Mouse (Mus musculus) embryonic facial prominence, embryonic 12.5 days (tissue): ENCODE measurements at regions not wholly inside any gene's neighbourhood (a gene's known extent, or its start where the extent isn't known, plus 50 kb on each side); places are given as distances from the start of the nearest gene placed in this dataset.

Experiments
- ATAC-seq: fragments of 200-750 bp; cut with Nextera tagmentation; 2 replicates; pipeline ENCODE4 v1.8.0; 2017; ENCODE audit not compliant: insufficient number of reproducible peaks, insufficient read depth, low FRiP score, low TSS enrichment
- H3K27ac ChIP-seq: fragments of 300-500 bp; sonication (generic); 2 replicates; pipeline ENCODE4 v1.5.1; 2016; ENCODE audit warnings: mild to moderate bottlenecking
- H3K27me3 ChIP-seq: fragments of 300-500 bp; sonication (generic); 2 replicates; pipeline ENCODE4 v1.6.1; 2016; ENCODE audit warnings: mild to moderate bottlenecking, moderate library complexity
- H3K36me3 ChIP-seq: fragments of 300-500 bp; sonication (generic); 2 replicates; pipeline ENCODE4 v1.6.1; 2016; ENCODE audit warnings: mild to moderate bottlenecking
- H3K4me1 ChIP-seq: fragments of 300-500 bp; sonication (generic); 2 replicates; pipeline ENCODE4 v1.6.1; 2016
- H3K4me2 ChIP-seq: fragments of 300-500 bp; sonication (generic); replicated peaks from 2 replicates; pipeline ENCODE4 v1.6.1; 2016; ENCODE audit warnings: mild to moderate bottlenecking, moderate library complexity
- H3K4me3 ChIP-seq: fragments of 300-500 bp; sonication (generic); 2 replicates; pipeline ENCODE4 v1.5.1; 2016; ENCODE audit warnings: mild to moderate bottlenecking
- H3K9ac ChIP-seq: fragments of 300-500 bp; sonication (generic); 2 replicates; pipeline ENCODE4 v1.6.1; 2016; ENCODE audit warnings: mild to moderate bottlenecking, moderate library complexity
- H3K9me3 ChIP-seq: fragments of 300-500 bp; sonication (generic); 2 replicates; pipeline ENCODE4 v1.6.1; 2016; ENCODE audit warnings: mild to moderate bottlenecking, moderate library complexity
- WGBS: fragments of 180-500 bp; shearing (Covaris S2); methylation state at CpG from one replicate; pipeline ENCODE4 v1.1.7; 2016; 5-methylcytosine and 5-hydroxymethylcytosine counted together

DNA sequence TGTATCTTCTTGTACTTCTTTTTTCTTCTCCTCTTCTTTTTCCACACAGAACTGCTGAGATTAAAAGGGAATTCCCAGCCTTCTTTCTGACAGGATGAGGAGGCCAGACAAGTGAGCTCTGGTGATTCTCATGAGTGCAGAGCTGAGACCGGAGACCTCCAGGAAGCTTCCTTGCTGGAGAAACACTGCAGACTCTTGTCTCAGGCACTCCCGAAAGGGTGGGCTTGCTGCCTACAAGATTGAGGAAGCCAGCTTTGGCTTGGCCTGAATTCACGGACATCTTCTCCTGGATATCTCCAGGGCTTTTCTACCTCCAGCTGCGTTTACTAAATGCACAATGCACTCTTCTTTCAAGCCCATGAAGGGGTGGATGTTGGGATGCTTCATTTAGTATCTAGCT lies 226.0 kb downstream of the Csl start:
- Histone ChIP-seq H3K4me2 (no peak overlapping the region), H3K4me3 (no peak overlapping the region), H3K27me3 (no peaks in the 10 kb centered on the region), H3K9ac (no peak overlapping the region), H3K27ac (no peak overlapping the region), H3K9me3 (no peaks in the 10 kb centered on the region), H3K4me1 (0 out of 2 replicates have a peak, but pooled peaks cover 4% of the 10 kb centered on the region), H3K36me3 (no peaks in the 10 kb centered on the region)
- ATAC-seq = no peak
- WGBS = 58% methylated on average over 4 of the region's 4 CpGs

- no peak overlapping the region for H3K4me3 ChIP-seq
- H3K9me3 ChIP-seq = no peaks in the 10 kb centered on the region
- no peaks in the 10 kb centered on the region for H3K27me3 ChIP-seq
- no peaks in the 10 kb centered on the region for H3K36me3 ChIP-seq
- H3K27ac ChIP-seq = no peak overlapping the region
- no peak for ATAC-seq
- whole genome bisulfite sequencing = 70% methylated on average over 7 of the region's 7 CpGs
- no peak overlapping the region for H3K4me2 ChIP-seq
- 0 out of 2 replicates have a peak, but pooled peaks cover 4% of the 10 kb centered on the region for H3K4me1 ChIP-seq
- H3K9ac ChIP-seq = no peak overlapping the region
These were observed 225.2 kb downstream of the Csl start for GRCm38 (mm10) chr10:99534237-99534636.

DNA sequence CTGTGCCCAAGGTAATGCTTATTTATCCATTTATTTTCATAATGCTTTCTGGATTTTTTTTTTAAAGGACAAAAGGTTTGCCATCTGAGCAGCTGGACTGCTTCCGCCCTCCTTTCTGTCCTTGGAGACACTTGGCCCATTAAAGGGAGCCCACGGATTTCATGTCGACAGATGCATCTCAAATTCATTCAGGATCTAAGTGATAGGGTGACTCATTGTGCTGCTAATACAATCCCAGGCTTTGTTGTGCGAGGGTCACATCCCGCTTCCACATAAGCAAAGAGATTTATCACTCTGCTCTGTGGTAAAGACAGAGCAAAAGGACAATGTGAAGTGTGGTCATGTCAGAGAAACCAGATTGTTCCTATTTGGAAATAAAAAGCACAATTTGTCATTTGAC lies 220.8 kb downstream of the Csl start:
- ATAC-seq = no peak
- H3K4me1 ChIP-seq = no peaks in the 10 kb centered on the region
- H3K27me3 ChIP-seq = no peaks in the 10 kb centered on the region
- H3K9ac ChIP-seq = no peak overlapping the region
- 60% methylated on average over 5 of the region's 5 CpGs for WGBS
- no peak overlapping the region for H3K4me3 ChIP-seq
- H3K4me2 ChIP-seq = no peak overlapping the region
- H3K36me3 ChIP-seq = no peaks in the 10 kb centered on the region
- no peaks in the 10 kb centered on the region for H3K9me3 ChIP-seq
- no peak overlapping the region for H3K27ac ChIP-seq

DNA sequence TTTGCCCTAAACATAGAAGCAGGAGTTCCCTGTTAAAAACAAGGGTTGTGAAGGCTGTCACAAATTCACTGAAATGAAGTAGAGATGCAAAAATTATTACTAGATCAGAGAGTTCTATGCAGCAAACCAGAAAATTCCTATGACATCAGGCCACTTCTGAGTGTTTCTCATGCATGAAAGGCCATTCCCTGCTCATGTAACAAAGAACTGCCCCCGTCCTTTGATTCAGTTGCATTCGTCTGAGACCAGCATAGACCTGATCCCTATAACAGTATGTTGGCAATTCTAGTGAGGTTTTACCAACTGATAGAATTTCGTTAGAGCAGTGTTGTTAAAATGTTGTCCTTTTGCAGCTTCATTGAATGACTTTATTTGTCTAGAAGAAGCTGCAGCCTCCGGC lies 207.1 kb downstream of the Csl start:
- H3K27me3 ChIP-seq = no peaks in the 10 kb centered on the region
- H3K9me3 ChIP-seq = no peaks in the 10 kb centered on the region
- WGBS = 66% methylated on average over 4 of the region's 4 CpGs
- no peak for ATAC-seq
- H3K4me2 ChIP-seq = no peak overlapping the region
- H3K4me1 ChIP-seq = peaks cover 10% of the 10 kb centered on the region; the same call in 1 of the 2 replicates
- H3K9ac ChIP-seq = no peak overlapping the region
- H3K4me3 ChIP-seq = no peak overlapping the region
- no peaks in the 10 kb centered on the region for H3K36me3 ChIP-seq
- no peak overlapping the region for H3K27ac ChIP-seq

- WGBS = 67% methylated on average over 12 of the region's 12 CpGs
- no peaks in the 10 kb centered on the region for H3K27me3 ChIP-seq
- no peaks in the 10 kb centered on the region for H3K36me3 ChIP-seq
- H3K4me3 ChIP-seq = no peak overlapping the region
- H3K27ac ChIP-seq = no peak overlapping the region
- no peaks in the 10 kb centered on the region for H3K9me3 ChIP-seq
- no peak overlapping the region for H3K9ac ChIP-seq
- H3K4me2 ChIP-seq = no peak overlapping the region
- ATAC-seq = no peak
- H3K4me1 ChIP-seq = peaks cover 10% of the 10 kb centered on the region; the same call in 1 of the 2 replicates
These were observed 206.5 kb downstream of the Csl start for GRCm38 (mm10) chr10:99552836-99553540.

DNA sequence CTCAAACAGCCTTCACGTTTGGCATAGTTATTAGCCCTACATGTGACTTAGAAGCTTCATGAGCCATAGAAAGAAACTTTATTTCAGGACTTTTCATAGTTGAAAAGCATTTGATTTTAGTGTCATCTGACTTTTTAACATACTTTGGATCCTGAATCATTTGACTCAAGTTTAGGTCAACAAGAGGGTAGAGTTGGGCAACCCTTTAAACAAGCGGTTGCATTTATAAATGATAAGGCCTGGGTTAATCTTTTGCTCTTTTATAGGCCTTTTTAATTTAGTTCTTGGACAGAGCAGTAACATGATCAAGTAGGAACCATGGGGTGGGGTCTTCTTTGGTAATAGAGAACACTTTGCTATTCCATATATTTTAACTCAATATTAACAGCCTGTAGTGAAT lies 204.4 kb downstream of the Csl start:
- Histone ChIP-seq H3K9me3 (no peaks in the 10 kb centered on the region), H3K36me3 (no peaks in the 10 kb centered on the region), H3K27me3 (no peaks in the 10 kb centered on the region), H3K27ac (no peak overlapping the region), H3K4me2 (no peak overlapping the region), H3K4me1 (peaks cover 10% of the 10 kb centered on the region; the same call in 1 of the 2 replicates), H3K4me3 (no peak overlapping the region), H3K9ac (no peak overlapping the region)
- ATAC-seq = no peak
- WGBS = 85% methylated on average over 2 of the region's 2 CpGs

DNA sequence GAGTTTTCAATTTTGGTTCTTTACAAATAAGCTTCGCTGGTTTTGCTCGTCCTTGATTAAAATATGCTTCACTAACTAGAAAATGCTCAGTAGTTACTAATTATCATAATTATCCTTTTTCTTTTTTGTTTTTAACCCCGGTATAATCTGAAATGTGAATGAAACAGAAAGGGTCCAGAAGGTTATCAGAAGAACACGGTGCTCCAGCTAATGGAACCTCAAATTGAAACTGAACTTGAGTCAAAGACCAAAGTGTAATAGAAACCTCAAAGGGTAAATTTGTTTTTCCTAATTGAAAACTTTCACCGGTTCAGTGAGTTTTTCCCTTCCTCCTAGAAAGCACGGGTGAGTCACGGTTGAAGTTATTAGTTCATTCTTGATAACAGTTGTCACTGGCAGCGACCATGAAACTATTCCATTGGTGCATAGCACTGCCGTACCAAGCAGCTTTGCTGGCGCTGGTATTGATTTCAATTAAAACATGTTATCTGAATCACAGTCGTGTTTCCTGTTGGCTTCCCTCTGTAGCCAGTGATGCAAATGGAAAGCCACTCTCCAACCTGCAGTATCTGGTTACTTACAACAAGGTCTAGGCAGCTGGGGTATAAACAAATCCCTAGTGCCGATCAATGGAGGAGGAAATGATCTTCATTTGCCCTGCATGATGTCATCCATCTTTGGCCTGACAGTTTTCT lies 203.7 kb downstream of the Csl start:
- WGBS = 33% methylated on average over 12 of the region's 12 CpGs
- H3K4me1 ChIP-seq = peaks cover 10% of the 10 kb centered on the region; the same call in 1 of the 2 replicates
- ATAC-seq = 0 out of 2 replicates have a peak, but pooled peaks have one; percentile 76
- no peak overlapping the region for H3K27ac ChIP-seq
- H3K27me3 ChIP-seq = no peaks in the 10 kb centered on the region
- no peaks in the 10 kb centered on the region for H3K9me3 ChIP-seq
- H3K36me3 ChIP-seq = no peaks in the 10 kb centered on the region
- H3K4me3 ChIP-seq = no peak overlapping the region
- no peak overlapping the region for H3K9ac ChIP-seq
- H3K4me2 ChIP-seq = peak overlapping the region; percentile 21; the same call in 1 of the 2 replicates

DNA sequence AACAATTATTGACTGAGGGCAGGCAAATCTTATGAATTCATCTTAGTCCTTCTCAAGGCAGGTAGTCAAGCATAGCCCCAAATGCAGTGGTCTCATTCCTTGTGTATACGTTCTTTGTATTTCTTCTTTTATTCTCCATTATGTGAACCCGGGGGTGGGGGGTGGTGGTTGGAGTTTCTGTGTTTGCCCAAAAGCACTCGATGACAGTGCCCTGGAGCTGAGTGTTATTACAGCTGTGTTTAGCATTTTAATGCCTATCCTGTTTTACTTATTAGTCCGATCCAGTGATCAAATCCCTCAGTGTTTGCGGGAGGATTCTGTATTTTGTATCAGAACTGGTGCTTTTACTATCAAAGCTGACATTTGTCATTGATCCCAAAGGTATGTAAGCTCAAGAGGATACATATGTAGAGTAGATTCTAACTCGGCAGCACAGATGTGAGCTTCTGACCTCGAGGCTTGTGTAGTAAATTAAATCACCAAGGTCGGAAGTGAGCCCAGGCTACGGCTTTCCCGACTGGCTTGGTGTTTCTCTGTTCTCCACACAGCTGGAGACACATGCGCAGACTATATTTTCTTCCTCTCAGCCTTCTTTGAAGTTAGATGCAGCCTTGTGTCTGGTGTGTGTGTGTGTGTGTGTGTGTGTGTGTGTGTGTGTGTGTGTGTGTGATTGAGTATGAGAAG lies 203.0 kb downstream of the Csl start:
- ATAC-seq = peak; percentile 64
- Histone ChIP-seq H3K9me3 (no peaks in the 10 kb centered on the region), H3K4me3 (no peak overlapping the region), H3K4me1 (peaks cover 10% of the 10 kb centered on the region; the same call in 1 of the 2 replicates), H3K36me3 (no peaks in the 10 kb centered on the region), H3K4me2 (peak overlapping the region; percentile 21; the same call in 1 of the 2 replicates), H3K27ac (peak overlapping the region; percentile 37; the same call in 1 of the 2 replicates), H3K9ac (no peak overlapping the region), H3K27me3 (no peaks in the 10 kb centered on the region)
- 27% methylated on average over 11 of the region's 11 CpGs for WGBS

GRCm38 (mm10) chr10:99558656-99559055 lies 200.8 kb downstream of the Csl start:
- H3K4me1 ChIP-seq = 0 out of 2 replicates have a peak, but pooled peaks cover 3% of the 10 kb centered on the region
- ATAC-seq = no peak
- H3K36me3 ChIP-seq = no peaks in the 10 kb centered on the region
- H3K27me3 ChIP-seq = no peaks in the 10 kb centered on the region
- H3K4me2 ChIP-seq = no peak overlapping the region
- 81% methylated on average over 5 of the region's 5 CpGs for WGBS
- H3K9ac ChIP-seq = no peak overlapping the region
- no peak overlapping the region for H3K27ac ChIP-seq
- no peaks in the 10 kb centered on the region for H3K9me3 ChIP-seq
- H3K4me3 ChIP-seq = no peak overlapping the region

DNA sequence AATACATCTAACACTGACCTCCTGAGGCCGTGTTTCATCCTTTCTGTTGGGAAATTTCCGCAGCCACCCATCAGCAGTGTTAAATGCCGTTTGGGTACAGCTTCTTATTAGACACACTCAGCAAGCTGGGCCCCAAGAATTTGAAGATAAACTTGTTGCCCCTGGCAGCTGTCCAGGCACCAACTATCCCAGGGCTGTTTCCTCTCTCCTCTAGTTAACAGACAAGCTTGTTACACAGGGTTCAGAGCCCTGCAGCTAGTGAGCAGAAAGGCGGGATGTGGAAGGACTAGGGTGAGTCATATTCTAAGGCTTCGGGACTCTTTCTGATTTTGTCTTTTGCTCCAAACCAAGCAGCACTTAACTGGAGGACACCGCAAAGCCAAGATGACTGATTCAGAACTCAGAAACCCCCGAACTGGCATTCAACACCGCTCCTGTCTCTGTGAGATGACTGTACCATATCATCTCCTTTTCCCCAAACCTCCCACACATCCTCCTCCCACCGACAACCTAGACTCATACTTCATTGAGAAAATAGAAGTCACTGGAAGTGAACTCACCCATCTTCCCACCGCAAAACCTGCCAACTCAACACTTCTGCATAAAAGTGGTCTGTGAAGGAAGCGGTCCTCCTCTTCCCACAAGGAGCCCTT lies 198.2 kb downstream of the Csl start:
- H3K36me3 ChIP-seq = no peaks in the 10 kb centered on the region
- no peak overlapping the region for H3K4me2 ChIP-seq
- H3K27ac ChIP-seq = no peak overlapping the region
- H3K4me3 ChIP-seq = no peak overlapping the region
- H3K9me3 ChIP-seq = no peaks in the 10 kb centered on the region
- 84% methylated on average over 11 of the region's 11 CpGs for WGBS
- 0 out of 2 replicates have a peak, but pooled peaks cover 3% of the 10 kb centered on the region for H3K4me1 ChIP-seq
- no peaks in the 10 kb centered on the region for H3K27me3 ChIP-seq
- no peak overlapping the region for H3K9ac ChIP-seq
- no peak for ATAC-seq

- 79% methylated on average over 4 of the region's 4 CpGs for WGBS
- no peaks in the 10 kb centered on the region for H3K36me3 ChIP-seq
These were observed 194.9 kb downstream of the Csl start for GRCm38 (mm10) chr10:99564605-99565004.

More at GRCm38 (mm10) chr10:99564605-99565004, 194.9 kb downstream of the Csl start:
- H3K4me3 ChIP-seq = no peak overlapping the region
- ATAC-seq = no peak
- H3K27ac ChIP-seq = no peak overlapping the region
- no peaks in the 10 kb centered on the region for H3K4me1 ChIP-seq
- H3K27me3 ChIP-seq = no peaks in the 10 kb centered on the region
- no peak overlapping the region for H3K9ac ChIP-seq
- no peaks in the 10 kb centered on the region for H3K9me3 ChIP-seq
- H3K4me2 ChIP-seq = no peak overlapping the region
